ENCODE assay signal across 24 mouse cellular contexts in genomic region chr4:89466766-89467165, GRCm38 (mm10).
DNase-seq lines count a peak whose midpoint lies in the region; ATAC-seq lines count a peak whose summit lies in the region.
"Had no signal": no experiment of that assay in that cellular context is flagged by ENCODE, and none has a peak within 500 bp of the region (broad histone marks: within the 10 kb centered on the region; RNA-seq: fewer than 3 reads in every experiment).

No protein-coding gene starts in this region.

- no peaks in the 10 kb centered on the region for H3K9me3 ChIP-seq in kidney, embryonic 15.5 days (replicated peaks)
- no peaks in the 10 kb centered on the region for H3K9me3 ChIP-seq in liver, embryonic 11.5 days (ENCODE audit: control insufficient read depth, low read length)
- H3K9me3 ChIP-seq: embryonic facial prominence, embryonic 12.5 days; forebrain, embryonic 13.5 days; heart, embryonic 15.5 days; hindbrain, embryonic 13.5 days; intestine, embryonic 15.5 days had no signal

- no peak for ATAC-seq in kidney, embryonic 15.5 days (replicated peaks; ENCODE audit: low FRiP score)
- ATAC-seq in liver, embryonic 11.5 days (replicated peaks; ENCODE audit: low FRiP score), result no peak
- ATAC-seq: forebrain, embryonic 13.5 days; forebrain, postnatal 0 days; hindbrain, postnatal 0 days; intestine, embryonic 15.5 days had no signal

- H3K4me1 ChIP-seq in kidney, embryonic 15.5 days, result peaks cover 9% of the 10 kb centered on the region
- no peaks in the 10 kb centered on the region for H3K4me1 ChIP-seq in liver, embryonic 11.5 days (replicated peaks; ENCODE audit: control insufficient read depth, insufficient read depth, low read length)
- H3K4me1 ChIP-seq: heart, embryonic 15.5 days; intestine, embryonic 15.5 days had no signal

- H3K27me3 ChIP-seq in kidney, embryonic 15.5 days, result no peaks in the 10 kb centered on the region
- no peaks in the 10 kb centered on the region for H3K27me3 ChIP-seq in liver, embryonic 11.5 days (replicated peaks; ENCODE audit: control insufficient read depth, insufficient read depth, low read length)
- H3K27me3 ChIP-seq: CH12.LX; embryonic facial prominence, embryonic 12.5 days; forebrain, embryonic 13.5 days; heart, embryonic 15.5 days; hindbrain, embryonic 13.5 days; intestine, embryonic 15.5 days had no signal

- no peak overlapping the region for H3K4me3 ChIP-seq in kidney, embryonic 15.5 days (replicated peaks)
- no peak overlapping the region for H3K4me3 ChIP-seq in liver, embryonic 11.5 days (ENCODE audit: low read depth, low read length)
- H3K4me3 ChIP-seq: embryonic facial prominence, embryonic 12.5 days; forebrain, embryonic 13.5 days; heart, embryonic 15.5 days; hindbrain, embryonic 13.5 days; intestine, embryonic 15.5 days had no signal

- no peak overlapping the region for H3K4me2 ChIP-seq in kidney, embryonic 15.5 days
- H3K4me2 ChIP-seq in liver, embryonic 11.5 days, result no peak overlapping the region
- H3K4me2 ChIP-seq: embryonic facial prominence, embryonic 12.5 days; forebrain, embryonic 13.5 days; heart, embryonic 11.5 days; heart, embryonic 15.5 days; hindbrain, embryonic 13.5 days; intestine, embryonic 15.5 days had no signal

- H3K9ac ChIP-seq in kidney, embryonic 15.5 days, result no peak overlapping the region
- no peak overlapping the region for H3K9ac ChIP-seq in liver, embryonic 11.5 days (ENCODE audit: low read depth, low read length)
- H3K9ac ChIP-seq: embryonic facial prominence, embryonic 12.5 days; forebrain, embryonic 13.5 days; forebrain, postnatal 0 days; heart, embryonic 15.5 days; hindbrain, embryonic 13.5 days; intestine, embryonic 15.5 days had no signal

- DNase-seq in left cerebral cortex, adult 18-20 months (ENCODE audit: low spot score in 2 of 2), result peak; percentile 16 to 30
- no peak for DNase-seq in left cerebral cortex, postnatal 10 days (ENCODE audit: extremely low spot score in 1 of 2, low spot score in 2 of 2)
- DNase-seq in 3T3-L1 (ENCODE audit: low read depth, low spot score) (peak; percentile 90), NIH3T3 (ENCODE audit: low read depth) (peak; percentile 74)
- peak; percentile 14 for DNase-seq in fat pad, adult 2 months (ENCODE audit: extremely low read depth, low read depth, low spot score)
- DNase-seq in liver, embryonic 11.5 days (ENCODE audit: low spot score), result no peak
- DNase-seq: adrenal gland, adult 8-10 months; adrenal gland, postnatal 36 days; cerebellum, adult 11 months; cerebellum, adult 8-10 months; cerebellum, postnatal 14 days; forebrain, postnatal 0 days; gastrocnemius, postnatal 36 days; heart, adult 18-20 months; heart, postnatal 14 days had no signal

- 84% methylated on average over 3 of the region's 3 CpGs for WGBS in kidney, embryonic 15.5 days
- 84% methylated on average over 3 of the region's 3 CpGs for WGBS in liver, embryonic 11.5 days

- no peaks in the 10 kb centered on the region for H3K36me3 ChIP-seq in kidney, embryonic 15.5 days
- H3K36me3 ChIP-seq in liver, embryonic 11.5 days (ENCODE audit: control insufficient read depth, insufficient read depth, low read length), result no peaks in the 10 kb centered on the region
- H3K36me3 ChIP-seq: embryonic facial prominence, embryonic 12.5 days; heart, embryonic 15.5 days; hindbrain, embryonic 13.5 days; intestine, embryonic 15.5 days had no signal

- intact Hi-C loops in left cerebral cortex, postnatal 10 days (cut with DNase I), result no loop called here

- no peak overlapping the region for H3K27ac ChIP-seq in kidney, embryonic 15.5 days
- H3K27ac ChIP-seq in liver, embryonic 11.5 days (ENCODE audit: low read depth, low read length), result no peak overlapping the region
- H3K27ac ChIP-seq: embryonic facial prominence, embryonic 12.5 days; forebrain, embryonic 13.5 days; heart, embryonic 15.5 days; hindbrain, embryonic 13.5 days; hindbrain, postnatal 0 days; intestine, embryonic 15.5 days had no signal

Comparison
In these comparisons a context has a peak if more than half of its experiments do, and no peak if none do; other contexts are left out.
1. DNase-seq: peak in left cerebral cortex, adult 18-20 months (2 of 2), 3T3-L1 (single experiment), NIH3T3 (single experiment) and fat pad, adult 2 months (single experiment); none in left cerebral cortex, postnatal 10 days (0 of 2) and liver, embryonic 11.5 days (single experiment).